Mouse (Mus musculus) spleen, embryonic (tissue): Measurements from ENCODE around the gene Dmwd.

ENCODE experiments used
- CTCF ChIA-PET: fragments of 350-600 bp; sonication (Branson Sonifier 250); formaldehyde crosslinking; loops from one replicate; lab custom pipeline; 2022; lab: Charles Lee

The Dmwd gene

GRCm38 (mm10) chr7:19093537-19094385, 17.7 kb downstream of the Dmwd start:
- CTCF ChIA-PET: interaction anchor here (0.6 to 1.4 kb wide), 6 partner anchors 9 to 246 kb away, joined by 3 to 8 read pairs (median 3); partner anchors contain the start of gene Dmwd

- CTCF ChIA-PET: interaction anchor here (0.7 to 1.3 kb wide), 4 partner anchors 10 to 24 kb away, joined by 3 to 4 read pairs (median 3); partner anchors contain the start of gene Dmwd
These were observed 18.4 kb downstream of the Dmwd start, which contains the start of gene Six5 for GRCm38 (mm10) chr7:19094471-19094825. Gene Six5, plus strand, starts transcription at chr7:19094594.

- CTCF ChIA-PET: interaction anchor here (0.7 to 1.3 kb wide), 4 partner anchors 10 to 126 kb away, joined by 3 to 4 read pairs (median 3); partner anchors contain the start of gene Dmwd
These were observed 19.1 kb downstream of the Dmwd start for GRCm38 (mm10) chr7:19094826-19095750.

GRCm38 (mm10) chr7:19095751-19096110, 19.7 kb downstream of the Dmwd start:
- CTCF ChIA-PET: interaction anchor here (0.7 kb wide), 1 partner anchor 127 kb away, joined by 3 read pairs; no protein-coding TSS in a partner anchor

- CTCF ChIA-PET: interaction anchor here (0.6 kb wide), 1 partner anchor 753 kb away, joined by 5 read pairs; no protein-coding TSS in a partner anchor
These were observed 20.5 kb downstream of the Dmwd start for GRCm38 (mm10) chr7:19096421-19096976.

- CTCF ChIA-PET: interaction anchor here (0.9 kb wide), 1 partner anchor 8 kb away, joined by 4 read pairs; no protein-coding TSS in a partner anchor
These were observed 21.2 kb downstream of the Dmwd start for GRCm38 (mm10) chr7:19097217-19097616.

GRCm38 (mm10) chr7:19097863-19098262, 21.8 kb downstream of the Dmwd start:
- CTCF ChIA-PET: interaction anchor here (0.9 kb wide), 1 partner anchor 9 kb away, joined by 4 read pairs; no protein-coding TSS in a partner anchor

- CTCF ChIA-PET: no interaction called here
These were observed 22.8 kb downstream of the Dmwd start for GRCm38 (mm10) chr7:19098811-19099210.

- CTCF ChIA-PET: no interaction called here
These were observed 24.3 kb downstream of the Dmwd start for GRCm38 (mm10) chr7:19100290-19100689.

GRCm38 (mm10) chr7:19103741-19104140, 27.7 kb downstream of the Dmwd start:
- CTCF ChIA-PET: no interaction called here

GRCm38 (mm10) chr7:19104486-19104885, 28.5 kb downstream of the Dmwd start:
- CTCF ChIA-PET: no interaction called here

- CTCF ChIA-PET: no interaction called here
These were observed 31.4 kb downstream of the Dmwd start for GRCm38 (mm10) chr7:19107436-19107835.

- CTCF ChIA-PET: no interaction called here
These were observed 33.5 kb downstream of the Dmwd start for GRCm38 (mm10) chr7:19109565-19109964.

- CTCF ChIA-PET: interaction anchor here (0.6 kb wide), 1 partner anchor 43 kb away, joined by 3 read pairs; no protein-coding TSS in a partner anchor
These were observed 42.2 kb downstream of the Dmwd start, which contains the start of gene Gm4969 for GRCm38 (mm10) chr7:19118028-19118771. Gene Gm4969, minus strand, starts transcription at chr7:19118368.

- CTCF ChIA-PET: no interaction called here
These were observed 43.1 kb downstream of the Dmwd start for GRCm38 (mm10) chr7:19119083-19119482.

GRCm38 (mm10) chr7:19119631-19120429, 43.8 kb downstream of the Dmwd start, which contains the start of gene Fbxo46:
Gene Fbxo46, plus strand, starts transcription at chr7:19119859.
- CTCF ChIA-PET: interaction anchor here (1.4 kb wide), 1 partner anchor 32 kb away, joined by 5 read pairs; no protein-coding TSS in a partner anchor

- CTCF ChIA-PET: no interaction called here
These were observed 45.7 kb downstream of the Dmwd start for GRCm38 (mm10) chr7:19121686-19122085.

- CTCF ChIA-PET: no interaction called here
These were observed 48.7 kb downstream of the Dmwd start for GRCm38 (mm10) chr7:19124713-19125112.

GRCm38 (mm10) chr7:19127744-19128143, 51.7 kb downstream of the Dmwd start:
- CTCF ChIA-PET: interaction anchor here (0.6 kb wide), 1 partner anchor 10 kb away, joined by 12 read pairs; no protein-coding TSS in a partner anchor
